Mouse (Mus musculus) Muller cell, postnatal 12 days (primary cell): ENCODE data around the gene Cd5.

Experiments
- DNase-seq: peaks from one replicate; pipeline ENCODE4 v3.0.0-alpha.2; 2015; ENCODE audit errors: inconsistent ontology term

Gene Cd5

DNA sequence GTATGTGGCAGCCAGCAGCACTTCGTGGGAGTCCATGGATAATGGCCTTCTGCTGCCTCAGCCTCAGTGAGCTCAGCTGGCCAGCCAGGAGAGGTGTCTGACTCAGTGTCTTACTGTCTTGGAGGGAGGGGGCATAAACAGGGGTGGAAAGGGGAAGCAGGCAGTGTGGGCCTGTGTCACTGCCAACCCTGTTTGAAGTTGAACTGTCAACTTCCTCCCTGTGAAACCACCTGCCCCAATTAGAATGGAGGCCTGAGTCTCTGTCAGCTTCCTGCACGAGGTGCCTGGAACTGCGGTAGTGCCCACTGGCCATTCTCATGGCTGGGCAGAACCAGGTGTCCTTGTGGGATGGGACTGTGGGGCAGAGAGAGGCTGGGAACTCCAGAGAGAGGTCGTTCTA, at the start of gene Cd5:
Gene Cd5, minus strand, starts transcription at position 192 of the 400 bp plus-strand sequence.
- no peak for DNase-seq

GRCm38 (mm10) chr19:10788242-10788641, 49.4 kb upstream of the Cd5 start:
- no peak for DNase-seq

GRCm38 (mm10) chr19:10787406-10787805, 48.6 kb upstream of the Cd5 start:
- DNase-seq, result no peak

- no peak for DNase-seq
These were observed 48.0 kb upstream of the Cd5 start for GRCm38 (mm10) chr19:10786753-10787152.

DNA sequence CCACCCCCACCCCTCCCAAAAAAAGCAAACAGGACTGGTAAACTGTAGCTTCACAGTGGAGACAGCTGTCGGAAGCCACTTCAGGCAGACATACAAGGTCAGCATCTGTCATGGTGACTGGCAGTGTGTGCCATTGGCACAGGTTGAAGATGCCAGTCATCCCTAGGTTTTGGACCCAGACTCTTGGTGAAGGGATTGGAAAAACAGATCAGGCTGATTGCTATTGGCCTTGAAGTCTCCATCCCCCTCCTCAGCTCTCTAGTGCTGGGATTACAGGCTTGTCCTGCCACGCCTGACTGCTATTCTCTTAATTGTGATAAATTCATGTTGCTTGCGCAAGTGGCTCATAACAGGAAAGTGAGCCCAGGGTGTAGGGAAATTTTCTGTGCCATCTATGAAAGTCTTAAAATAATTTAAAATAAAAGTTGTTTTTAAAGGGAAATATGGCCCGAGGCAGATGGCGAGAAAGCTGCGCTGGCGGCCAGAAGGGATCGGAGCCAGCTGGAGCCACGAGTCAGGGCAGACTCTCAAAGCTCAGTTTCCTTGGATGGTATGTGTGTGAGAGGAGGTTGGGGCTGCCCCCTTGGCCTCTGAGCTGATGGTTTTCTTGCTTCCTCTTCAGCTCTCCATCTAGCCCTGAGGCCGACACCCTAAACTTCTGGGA, 46.1 kb upstream of the Cd5 start:
- no peak for DNase-seq

DNA sequence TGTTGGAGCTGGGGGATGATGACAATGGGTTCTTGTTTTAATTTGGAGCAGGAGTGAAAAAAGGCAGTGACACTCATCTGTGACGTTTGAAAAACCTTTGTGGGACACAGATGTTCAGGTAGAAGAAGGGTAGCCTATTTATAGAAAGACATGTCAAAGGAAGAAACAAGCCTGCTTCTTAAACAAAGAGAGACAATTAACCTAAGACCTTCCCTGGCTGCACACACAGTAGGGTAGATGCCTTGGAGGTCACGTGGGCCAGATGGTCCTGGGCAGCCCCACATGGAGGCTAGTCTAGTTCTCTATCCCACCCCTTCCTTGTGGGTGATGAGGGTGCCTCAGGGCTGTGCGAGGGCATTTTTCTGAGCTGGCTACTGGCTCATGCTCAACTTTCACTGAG, 45.3 kb upstream of the Cd5 start:
- peak; percentile 39 for DNase-seq

DNA sequence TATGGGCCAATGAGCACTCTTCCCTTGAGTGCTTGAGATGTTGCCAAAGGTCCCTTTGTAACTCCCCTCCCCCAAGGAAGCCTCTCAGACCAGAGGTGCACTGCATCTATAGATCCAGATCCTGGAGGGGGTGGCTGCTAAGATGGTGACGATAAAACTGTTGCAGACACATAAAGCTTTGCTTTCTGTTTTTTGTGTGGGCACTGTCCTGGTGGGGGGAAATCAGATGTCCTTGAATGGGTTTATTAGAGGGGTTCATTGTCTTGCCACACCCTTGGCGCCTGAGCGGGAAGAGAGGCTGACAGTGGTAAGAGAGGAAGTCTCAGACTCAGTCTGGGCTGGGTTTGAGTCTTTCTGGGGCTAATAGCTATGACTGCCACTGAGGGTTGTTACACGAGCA, 44.4 kb upstream of the Cd5 start:
- no peak for DNase-seq

DNA sequence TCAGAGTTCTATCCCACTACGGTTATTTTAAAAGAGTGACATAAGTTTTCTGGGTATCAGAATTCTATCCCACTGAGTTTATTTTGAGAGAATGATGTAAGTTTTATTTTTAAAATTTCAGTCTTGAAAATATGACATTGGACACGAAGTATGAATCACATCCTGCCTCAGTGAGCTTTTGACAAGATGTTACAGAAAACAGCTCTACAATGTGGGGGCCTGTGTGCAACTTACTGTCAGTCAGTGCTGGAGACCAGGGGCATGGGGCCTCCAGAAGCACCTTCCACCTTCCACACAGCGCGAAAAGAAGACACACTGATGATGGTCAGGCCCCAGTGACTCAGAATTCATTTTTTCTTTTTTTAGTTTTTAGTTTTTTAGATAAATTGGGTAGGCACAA, 42.8 kb upstream of the Cd5 start:
- DNase-seq, result no peak

DNA sequence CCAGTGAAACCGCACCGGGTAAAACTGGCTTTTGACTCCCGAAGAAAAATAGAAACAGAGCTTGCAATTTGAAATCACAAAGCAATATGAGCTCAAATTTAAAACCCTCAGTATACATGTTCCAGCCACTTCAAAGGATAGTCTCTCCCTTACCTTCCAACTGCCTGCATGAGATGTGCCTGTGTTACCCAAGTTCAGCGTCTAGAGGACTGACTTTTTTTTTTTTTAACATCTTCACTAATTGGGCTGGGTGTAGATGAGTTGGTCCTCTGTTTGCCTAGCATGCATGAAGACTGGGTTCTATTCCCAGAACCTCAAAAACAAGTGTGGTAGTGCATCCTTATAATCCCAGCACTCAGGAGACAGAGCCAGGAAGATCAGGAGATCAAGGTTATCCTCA, 38.1 kb upstream of the Cd5 start:
- DNase-seq, result no peak

- no peak for DNase-seq
These were observed 35.3 kb upstream of the Cd5 start for GRCm38 (mm10) chr19:10774141-10774540.

DNA sequence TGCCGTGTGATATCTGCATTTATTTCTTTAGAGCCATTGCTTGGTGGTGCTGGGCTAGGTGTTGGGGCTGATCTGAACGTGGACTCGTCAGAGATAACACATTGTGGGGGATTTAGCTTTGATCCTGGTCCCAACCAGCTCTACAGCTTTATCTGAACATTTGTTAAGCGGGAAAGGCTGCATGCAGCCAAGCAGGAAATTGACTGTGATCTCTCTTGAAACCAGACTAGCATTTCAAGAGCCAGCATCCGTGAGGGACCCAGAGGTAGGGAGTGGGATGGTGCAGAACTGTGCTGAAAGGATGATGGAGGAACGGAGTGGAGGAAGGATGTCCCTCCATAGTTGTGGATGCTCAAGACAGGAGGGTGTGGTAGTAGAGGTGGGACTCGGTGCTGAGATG, 34.6 kb upstream of the Cd5 start:
- no peak for DNase-seq

- DNase-seq, result no peak
These were observed 34.1 kb upstream of the Cd5 start for GRCm38 (mm10) chr19:10772866-10773265.

- DNase-seq, result no peak
These were observed 33.2 kb upstream of the Cd5 start for GRCm38 (mm10) chr19:10771995-10772394.

- DNase-seq, result peak; percentile 41
These were observed 30.8 kb upstream of the Cd5 start for GRCm38 (mm10) chr19:10769429-10770195.

DNA sequence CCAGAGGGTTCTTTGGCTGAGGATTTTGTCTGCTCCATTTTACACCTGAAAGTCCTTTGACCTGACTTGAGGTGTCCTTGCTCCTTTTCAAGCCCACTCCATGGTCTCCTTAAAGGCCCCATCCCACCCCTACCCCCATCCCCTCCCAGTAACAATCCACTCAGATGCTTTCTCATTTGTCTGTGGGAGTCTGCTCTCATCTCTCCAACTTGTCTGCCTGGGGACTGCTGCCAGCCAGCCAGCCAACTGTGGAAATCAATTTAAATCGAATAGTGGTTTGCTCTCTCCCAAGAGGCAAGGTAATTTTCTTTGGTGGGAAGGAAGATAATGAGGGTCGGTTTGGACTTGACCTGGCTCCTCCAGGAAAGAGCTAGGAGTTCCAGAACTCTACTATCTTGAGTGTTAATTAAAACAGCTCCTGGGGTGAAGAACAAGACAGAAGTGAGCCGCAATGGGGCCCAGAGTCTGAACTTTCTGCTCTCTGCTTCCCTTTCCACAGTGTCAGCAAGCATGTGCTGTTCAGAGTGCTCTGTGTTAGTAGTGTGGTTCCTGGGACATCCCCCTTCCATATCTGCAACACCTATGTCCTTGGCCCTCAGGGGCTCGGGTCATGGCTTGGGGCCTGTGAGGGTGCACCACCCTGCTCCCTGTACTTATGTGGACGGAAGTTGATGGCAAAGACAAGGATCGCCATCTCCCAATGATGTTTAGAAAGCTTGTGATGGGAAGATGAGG, 30.1 kb upstream of the Cd5 start:
- DNase-seq, result peak; percentile 30

DNA sequence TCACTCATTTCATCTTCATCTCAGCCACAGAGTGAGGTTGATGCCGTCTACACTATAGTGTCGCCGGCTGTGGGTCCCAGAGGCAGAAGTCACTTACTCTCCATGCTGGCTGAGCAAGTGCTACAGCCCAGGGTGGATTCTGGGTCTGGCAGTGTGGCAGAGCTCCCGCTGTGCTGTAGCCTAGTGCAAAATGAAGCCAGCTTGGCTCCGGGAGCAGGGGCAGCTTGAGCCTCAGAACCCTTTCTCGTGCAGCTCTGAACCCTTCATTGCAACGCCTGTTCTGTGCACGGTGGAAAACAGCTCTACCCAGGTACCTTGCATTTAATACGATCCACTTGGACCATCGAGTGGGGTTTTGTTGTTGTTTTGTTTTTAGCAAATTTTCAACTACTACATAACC, 28.8 kb upstream of the Cd5 start:
- no peak for DNase-seq

- DNase-seq, result no peak
These were observed 24.7 kb upstream of the Cd5 start for GRCm38 (mm10) chr19:10763381-10764031.

DNA sequence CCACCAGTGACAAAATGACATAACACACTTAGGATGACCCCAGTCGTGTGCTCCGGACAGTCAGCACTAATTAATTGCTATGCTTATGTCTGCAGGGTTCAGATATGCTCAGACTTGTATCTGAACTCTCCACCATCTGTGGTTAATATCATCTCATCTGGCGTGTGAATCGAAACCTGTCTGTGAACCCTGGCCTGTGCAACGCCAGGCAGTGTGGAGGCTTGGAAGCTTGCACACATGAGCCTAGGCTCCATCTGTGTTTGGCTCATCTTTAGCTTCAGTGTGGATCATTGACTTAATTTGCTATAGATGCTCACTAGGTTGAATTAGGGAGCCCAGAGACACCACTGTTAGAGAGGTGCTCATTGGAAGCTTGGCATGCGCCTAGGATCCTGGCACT, 23.7 kb upstream of the Cd5 start:
- no peak for DNase-seq

GRCm38 (mm10) chr19:10761794-10762415, 23.1 kb upstream of the Cd5 start:
- DNase-seq, result no peak

GRCm38 (mm10) chr19:10759983-10760831, 21.4 kb upstream of the Cd5 start:
- no peak for DNase-seq

DNA sequence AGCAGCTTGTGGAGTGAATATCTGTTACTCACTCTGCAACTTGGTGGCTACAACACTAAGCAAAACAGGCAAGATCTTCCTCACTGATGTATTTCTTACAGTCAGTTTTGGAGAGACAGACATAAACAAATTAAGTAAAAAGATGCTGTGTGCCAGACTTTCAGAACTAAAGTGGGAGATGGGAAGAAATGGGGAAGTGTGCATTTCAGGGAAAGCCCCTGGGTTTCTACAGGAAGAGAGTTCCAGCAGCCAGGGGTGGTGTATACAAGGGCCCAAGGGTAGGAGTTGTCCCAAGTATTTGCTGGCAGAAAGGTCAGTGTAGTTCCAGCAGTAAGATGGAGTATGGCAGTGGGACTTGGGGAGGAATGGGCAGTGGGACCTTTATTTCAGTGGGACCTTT, 20.7 kb upstream of the Cd5 start:
- DNase-seq, result no peak
